Mouse (Mus musculus): Measurements from ENCODE around the gene Tspo.

The Tspo gene

DNA sequence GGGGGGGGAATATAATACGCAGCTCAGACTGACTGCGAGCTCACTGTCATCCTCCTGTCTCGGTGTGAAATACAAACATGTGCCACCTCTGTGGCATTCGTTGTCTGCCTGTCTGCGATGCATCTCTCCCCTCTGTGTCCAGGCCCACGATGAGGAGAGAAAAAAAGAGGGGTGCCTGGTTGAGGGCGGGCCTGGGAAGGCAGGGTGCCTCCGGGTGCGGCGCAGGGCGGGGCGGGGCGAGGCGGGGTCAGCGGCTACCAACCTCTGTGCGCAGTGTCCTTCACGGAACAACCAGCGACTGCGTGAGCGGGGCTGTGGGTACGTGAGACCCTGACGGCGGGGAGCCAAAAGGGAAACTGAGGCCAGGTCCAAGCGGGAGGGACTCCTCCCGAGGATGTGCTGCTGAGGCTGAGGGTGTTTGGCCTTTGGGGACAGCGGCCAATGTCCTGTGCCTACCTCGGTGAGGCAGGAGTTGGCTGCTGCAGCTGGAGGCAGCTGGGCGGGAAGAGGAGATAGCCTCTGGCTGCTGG is at the start of gene Tspo, which contains the start of gene Mcat:
TSS of gene Tspo (plus strand) at position 266 of the 530 bp plus-strand sequence.
TSS of gene Mcat (minus strand) at position 461 of the 530 bp plus-strand sequence.
- DNase-seq (ENCODE audit: low spot score in 2 of 2) = no peak

DNA sequence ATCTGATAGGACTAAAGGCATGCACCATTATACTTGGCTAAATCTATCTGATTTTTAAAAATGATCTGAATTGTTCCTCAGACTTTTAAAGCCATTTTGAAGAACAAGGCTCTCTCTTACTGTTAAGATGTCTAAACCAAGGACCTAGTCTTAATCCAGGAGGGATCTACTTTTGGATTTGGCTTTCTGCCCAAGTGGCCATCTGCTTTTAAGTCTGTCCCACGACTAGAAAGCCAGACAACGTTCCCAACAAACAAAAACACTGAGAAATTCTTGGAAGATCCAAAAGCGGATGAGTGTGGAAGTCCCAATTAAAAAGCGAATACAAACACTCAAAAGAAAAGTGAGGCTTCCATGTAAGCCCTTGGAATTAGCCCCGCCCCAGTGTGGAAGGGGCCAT is 48.4 kb upstream of the Tspo start:
- DNase-seq (ENCODE audit: low spot score in 2 of 2) = peak in 1 of 2 experiments; percentile 31

DNA sequence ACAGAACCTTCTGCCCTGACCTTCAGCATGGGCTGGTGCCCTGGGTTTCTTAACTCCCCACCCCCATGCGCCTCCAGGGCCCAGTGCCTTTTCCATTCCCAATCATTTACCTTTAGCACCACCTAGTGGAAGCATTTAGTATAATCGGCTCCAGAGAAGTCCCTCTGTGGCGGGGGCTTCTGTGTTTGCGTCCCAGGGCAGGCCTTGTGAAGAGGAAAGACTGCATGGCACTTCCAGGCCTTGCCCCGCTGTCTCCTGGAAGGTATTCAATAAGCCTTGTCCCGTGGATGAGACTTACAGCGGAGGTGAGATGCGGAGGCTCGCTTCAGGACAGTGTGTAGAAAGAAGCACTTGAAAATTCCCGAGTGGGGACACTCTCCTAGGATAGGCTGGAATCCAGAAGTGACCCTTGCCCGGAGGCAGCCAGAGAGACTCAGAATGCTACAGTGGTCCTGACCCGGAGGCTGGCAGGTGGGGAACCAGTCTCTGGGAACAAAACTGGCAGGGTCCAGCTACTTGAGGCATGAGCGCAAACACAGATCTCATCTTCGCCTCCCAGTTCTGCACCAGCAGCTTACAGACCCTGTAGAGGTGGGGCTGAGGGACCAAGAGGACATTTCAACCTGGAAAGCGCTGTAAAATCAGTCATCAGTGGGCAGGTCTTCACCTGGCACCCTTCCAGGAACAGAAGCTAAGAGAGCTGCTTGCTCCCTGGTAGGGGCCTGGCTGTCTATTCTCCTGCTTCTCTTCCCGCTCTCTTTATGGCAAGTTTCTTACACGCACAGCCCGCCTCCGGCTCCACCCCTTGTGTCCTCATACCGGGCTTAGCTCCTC is 45.0 kb upstream of the Tspo start:
- peak in 1 of 2 experiments; percentile 64 for DNase-seq (ENCODE audit: low spot score in 2 of 2)

- no peak for DNase-seq (ENCODE audit: low spot score in 2 of 2)
Measured at GRCm38 (mm10) chr15:83520861-83521382, 42.5 kb upstream of the Tspo start.

- no peak for DNase-seq (ENCODE audit: low spot score in 2 of 2)
Measured at GRCm38 (mm10) chr15:83523196-83523595, 40.2 kb upstream of the Tspo start.

- no peak for DNase-seq (ENCODE audit: low spot score in 2 of 2)
Measured at GRCm38 (mm10) chr15:83523638-83524332, 39.6 kb upstream of the Tspo start.

DNA sequence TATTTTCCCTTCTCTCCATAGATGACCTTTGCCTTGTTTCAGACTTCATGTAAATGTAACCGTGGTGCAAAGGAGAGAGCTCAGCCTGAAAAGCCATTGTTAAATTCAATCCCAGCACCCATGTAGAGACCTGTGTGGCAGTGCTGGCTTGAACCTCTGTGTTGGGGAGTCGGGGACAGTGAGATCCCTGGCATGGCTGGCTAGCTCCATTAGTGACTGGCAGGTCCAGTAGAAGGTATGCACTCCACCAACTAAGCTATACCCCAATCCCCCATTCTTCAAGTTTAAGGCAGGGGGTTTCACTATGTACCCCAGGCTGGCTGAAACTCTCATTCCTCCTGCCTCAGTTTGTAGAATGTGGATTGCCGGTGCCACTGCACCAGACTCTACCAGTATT is 39.1 kb upstream of the Tspo start:
- DNase-seq (ENCODE audit: low spot score in 2 of 2) = no peak

GRCm38 (mm10) chr15:83526424-83527091 is 36.8 kb upstream of the Tspo start, which contains the start of gene Bik:
TSS of gene Bik (plus strand) at chr15:83526862.
- no peak for DNase-seq (ENCODE audit: low spot score in 2 of 2)

DNA sequence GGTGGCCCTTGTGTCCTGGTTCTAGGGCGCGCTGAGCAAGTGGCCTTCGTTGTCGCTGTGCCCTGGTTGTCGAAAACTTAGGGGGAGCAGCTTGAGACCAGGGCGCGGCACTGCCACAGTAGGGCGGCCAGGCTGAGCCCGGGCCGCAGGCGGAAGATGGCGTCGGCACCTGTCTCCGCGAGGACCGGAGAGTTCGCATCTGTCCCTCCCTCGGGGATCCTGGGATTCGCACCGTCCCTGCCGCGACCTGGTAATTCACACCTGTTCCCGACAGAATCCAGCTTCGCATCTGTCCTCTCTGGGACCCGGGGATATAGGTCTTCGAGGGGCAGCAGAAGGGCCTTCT is 36.3 kb upstream of the Tspo start:
- no peak for DNase-seq (ENCODE audit: low spot score in 2 of 2)

- DNase-seq (ENCODE audit: low spot score in 2 of 2) = no peak
Measured at GRCm38 (mm10) chr15:83527747-83528146, 35.6 kb upstream of the Tspo start.

- DNase-seq (ENCODE audit: low spot score in 2 of 2) = no peak
Measured at GRCm38 (mm10) chr15:83528892-83529291, 34.5 kb upstream of the Tspo start.

GRCm38 (mm10) chr15:83529765-83530164 is 33.6 kb upstream of the Tspo start:
- no peak for DNase-seq (ENCODE audit: low spot score in 2 of 2)

DNA sequence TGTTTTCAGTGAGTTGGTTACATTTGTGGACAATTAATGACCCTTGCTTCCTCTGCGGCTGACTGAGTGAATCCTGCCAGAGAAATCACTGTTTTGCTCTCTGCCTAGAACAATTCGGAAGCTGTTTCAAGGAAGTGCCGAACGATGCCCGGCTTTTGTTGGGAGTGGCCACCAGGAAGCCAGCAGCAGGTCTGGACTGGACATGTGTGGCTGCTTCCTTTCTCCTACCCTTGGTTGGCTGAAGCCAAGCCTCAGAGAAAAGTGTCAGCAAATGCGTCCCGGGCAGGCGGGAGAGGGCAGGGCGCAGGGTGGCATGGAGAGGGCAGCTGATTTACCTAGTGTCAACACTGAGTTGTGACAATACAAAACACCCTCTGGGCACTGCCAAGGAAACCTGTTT is 33.2 kb upstream of the Tspo start:
- DNase-seq (ENCODE audit: low spot score in 2 of 2) = no peak

GRCm38 (mm10) chr15:83530688-83531087 is 32.7 kb upstream of the Tspo start:
- DNase-seq (ENCODE audit: low spot score in 2 of 2) = no peak

DNA sequence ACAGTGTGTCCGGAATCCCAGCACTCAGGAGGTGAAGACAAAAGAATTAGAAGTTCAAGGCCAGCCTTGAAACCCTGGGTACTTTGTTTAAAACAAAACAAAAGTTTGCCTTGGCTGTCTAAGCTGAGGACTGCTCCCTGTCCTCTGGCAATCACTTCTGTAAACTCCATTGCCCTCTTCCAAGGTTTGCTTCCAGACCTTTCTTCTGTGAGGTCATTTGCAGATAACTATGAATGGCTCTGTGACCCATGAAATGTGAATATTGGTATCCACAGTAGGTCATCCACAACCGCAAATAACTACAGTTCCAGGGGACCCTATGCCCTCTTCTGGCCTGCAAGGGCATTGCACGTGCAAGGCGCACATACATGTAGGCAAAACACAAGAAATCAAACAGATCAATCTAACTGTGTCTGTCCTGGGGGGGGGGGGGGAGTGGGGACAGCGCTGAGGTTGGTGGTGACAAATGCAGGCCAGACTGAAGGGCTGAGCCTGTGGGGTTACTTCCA is 31.4 kb upstream of the Tspo start:
- no peak for DNase-seq (ENCODE audit: low spot score in 2 of 2)

- no peak for DNase-seq (ENCODE audit: low spot score in 2 of 2)
Measured at GRCm38 (mm10) chr15:83532606-83533005, 30.8 kb upstream of the Tspo start.

DNA sequence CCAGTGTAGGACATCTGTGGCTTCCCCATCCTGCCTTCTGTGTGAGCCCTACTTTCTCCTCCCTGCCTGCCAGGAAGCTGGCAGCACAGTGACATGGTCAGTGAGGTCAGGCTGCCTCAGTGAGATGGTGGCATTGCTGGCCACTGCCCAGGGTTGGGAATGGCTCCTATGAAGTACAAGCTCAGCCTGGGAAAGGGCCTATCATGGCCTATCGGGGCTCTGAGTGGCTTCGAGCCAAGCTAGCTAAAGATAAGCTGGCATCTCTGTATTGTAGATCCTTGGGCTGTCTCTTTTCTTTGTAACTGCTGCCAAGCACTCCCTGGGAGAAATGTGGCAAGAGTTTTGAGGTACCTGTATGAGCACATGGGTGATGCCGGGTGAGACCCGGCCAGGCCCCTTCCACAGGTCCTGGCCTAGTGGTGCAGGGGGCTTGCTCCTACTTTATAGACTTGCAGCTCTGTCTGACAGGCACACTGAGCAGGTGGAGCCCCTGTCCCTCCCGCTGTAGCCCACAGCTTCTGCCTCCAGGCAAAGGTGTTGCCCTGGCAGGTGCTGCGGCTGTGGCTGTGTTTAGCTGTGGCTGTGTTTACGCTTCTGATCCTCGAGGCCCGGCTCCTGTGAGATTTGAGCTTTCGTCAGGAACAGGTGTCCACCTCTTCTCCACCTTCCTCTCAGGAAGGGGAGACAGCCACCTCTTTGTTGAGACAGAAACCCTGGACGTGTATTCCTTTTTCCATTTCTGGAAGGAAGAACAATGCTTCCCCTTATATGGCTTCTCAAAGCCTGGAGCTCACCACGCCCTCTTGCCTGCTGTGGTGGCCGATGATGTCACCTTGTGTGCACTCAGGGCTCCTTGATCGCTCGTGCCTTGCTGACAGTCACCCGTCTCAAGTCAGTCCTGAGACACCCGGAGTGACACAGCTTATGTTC is 28.2 kb upstream of the Tspo start:
- DNase-seq (ENCODE audit: low spot score in 2 of 2) = no peak

GRCm38 (mm10) chr15:83535890-83536231 is 27.5 kb upstream of the Tspo start:
- no peak for DNase-seq (ENCODE audit: low spot score in 2 of 2)

DNA sequence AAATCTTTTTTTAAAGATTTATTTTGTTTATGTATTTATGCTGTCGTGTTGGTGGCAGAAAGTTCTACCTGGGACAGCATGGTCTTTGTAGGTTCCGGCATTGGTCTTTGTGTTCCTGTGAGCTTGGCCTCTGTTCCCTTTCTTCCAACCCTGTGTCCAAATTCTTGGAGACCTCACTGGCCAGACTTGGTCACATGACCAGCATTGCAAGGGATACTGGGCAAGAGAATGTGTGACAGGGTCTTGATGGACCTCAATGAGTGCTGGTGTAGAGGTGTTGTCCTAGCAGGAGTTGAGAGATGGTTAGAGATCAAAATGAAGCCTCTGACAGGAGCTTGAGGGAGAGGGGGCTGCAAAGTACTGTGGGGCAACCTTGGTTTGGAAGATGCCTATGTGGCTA is 24.5 kb upstream of the Tspo start:
- no peak for DNase-seq (ENCODE audit: low spot score in 2 of 2)

DNA sequence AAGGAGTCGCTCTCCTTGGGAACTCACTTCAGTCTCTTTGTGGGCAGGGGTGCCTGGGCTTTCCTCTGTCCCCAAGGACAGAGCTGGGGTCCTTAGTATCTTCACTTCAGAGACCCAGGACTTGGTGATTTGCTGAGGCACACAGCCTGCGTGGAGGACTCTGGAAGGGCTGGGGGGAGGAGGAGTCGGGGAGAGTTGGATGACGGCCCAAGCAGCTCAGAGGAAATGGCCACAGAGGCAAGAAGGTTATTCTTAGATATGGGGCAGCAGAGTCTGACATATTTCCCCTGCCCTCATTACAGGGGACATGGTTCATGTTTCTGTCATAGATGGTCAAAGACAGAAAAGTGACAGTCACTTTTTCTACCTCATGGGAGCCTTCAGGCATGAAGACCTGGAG is 23.5 kb upstream of the Tspo start:
- peak in 1 of 2 experiments; percentile 8 for DNase-seq (ENCODE audit: low spot score in 2 of 2)
